Comparison of ENCODE assay signal across 23 mouse cellular contexts in the genomic region with DNA sequence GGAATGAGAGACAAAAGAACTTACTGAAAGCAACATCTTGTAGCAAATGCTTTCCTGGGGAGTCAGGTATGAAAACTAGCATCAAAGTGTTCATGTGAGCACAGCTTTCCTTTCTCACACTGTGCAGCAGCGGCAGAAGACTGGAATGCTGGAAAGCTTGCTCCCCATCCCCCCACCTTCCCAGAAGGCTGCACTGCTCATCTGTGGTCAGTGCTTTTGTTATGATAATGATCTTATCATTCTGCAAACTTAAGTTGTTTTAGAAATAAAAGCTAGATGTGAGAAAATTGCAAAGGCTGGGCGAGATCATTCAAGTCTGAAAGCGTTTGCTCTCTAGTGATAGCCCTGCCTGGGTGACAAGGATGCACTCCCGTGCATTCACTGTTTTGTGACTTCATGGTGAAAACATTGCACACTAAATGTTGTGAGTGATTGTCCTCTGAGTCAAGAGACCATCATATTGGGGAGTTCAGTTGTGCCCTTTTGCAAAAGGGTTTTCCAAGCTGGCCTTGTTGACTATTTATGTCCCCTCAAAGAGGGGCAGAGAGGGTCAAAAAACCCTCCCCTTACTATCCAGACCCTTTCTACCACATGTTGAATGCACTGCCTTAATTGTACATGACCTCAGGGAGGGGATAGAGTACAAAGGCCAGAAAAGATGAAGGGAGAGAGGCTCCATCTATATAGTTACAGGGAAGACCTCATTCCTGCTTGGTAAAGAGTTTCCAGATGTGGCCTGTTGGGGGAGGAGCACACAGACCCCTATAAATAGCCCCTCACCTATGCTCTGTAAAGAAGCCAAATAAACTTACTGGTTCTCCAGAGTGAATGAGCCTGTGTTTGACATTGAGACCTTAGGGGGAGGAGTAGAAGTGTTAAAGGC.
DNase-seq lines count a peak whose midpoint lies in the region; ATAC-seq and TF ChIP-seq lines count a peak whose summit lies in the region.
"Had no signal": no experiment of that assay in that cellular context is flagged by ENCODE, and none has a peak within 500 bp of the region (broad histone marks: within the 10 kb centered on the region; RNA-seq: fewer than 3 reads in every experiment).

No protein-coding gene starts in this region.

- ATAC-seq in forebrain, embryonic 12.5 days (ENCODE audit: low FRiP score): peak; percentile 47; the same call in 1 of the 2 replicates
- no peak for ATAC-seq in forebrain, postnatal 0 days
- peak; percentile 65; the same call in 1 of the 2 replicates for ATAC-seq in midbrain, embryonic 13.5 days
- ATAC-seq in midbrain, embryonic 16.5 days: no peak
- ATAC-seq: CD4-positive, CD25-positive, alpha-beta regulatory T cell, adult 4 months; liver, postnatal 0 days had no signal

- WGBS in forebrain, embryonic 12.5 days: 22% methylated on average over 4 of the region's 4 CpGs
- WGBS in forebrain, postnatal 0 days: 23% methylated on average over 4 of the region's 4 CpGs
- WGBS in midbrain, embryonic 13.5 days: 16% methylated on average over 4 of the region's 4 CpGs
- 16% methylated on average over 4 of the region's 4 CpGs for WGBS in midbrain, embryonic 16.5 days

- no peak for TF ChIP-seq CTCF in forebrain, postnatal 0 days (IDR thresholded peaks at IDR 0.05; ENCODE audit: low read depth)
- no peak for TF ChIP-seq CTCF in gastrocnemius, adult 2 months (IDR thresholded peaks at IDR 0.05)

- H3K4me1 ChIP-seq in forebrain, embryonic 12.5 days: peaks cover 16% of the 10 kb centered on the region
- no peaks in the 10 kb centered on the region for H3K4me1 ChIP-seq in forebrain, postnatal 0 days (ENCODE audit: insufficient read depth)
- peaks cover 16% of the 10 kb centered on the region for H3K4me1 ChIP-seq in midbrain, embryonic 13.5 days (replicated peaks)
- H3K4me1 ChIP-seq in midbrain, embryonic 16.5 days (ENCODE audit: control insufficient read depth, insufficient read depth, low read length): peaks cover 6% of the 10 kb centered on the region; the same call in 1 of the 2 replicates
- H3K4me1 ChIP-seq: embryonic facial prominence, embryonic 15.5 days had no signal

- no peak overlapping the region for H3K4me2 ChIP-seq in forebrain, embryonic 12.5 days
- no peak overlapping the region for H3K4me2 ChIP-seq in forebrain, postnatal 0 days (ENCODE audit: low read depth)
- no peak overlapping the region for H3K4me2 ChIP-seq in midbrain, embryonic 13.5 days (replicated peaks)
- H3K4me2 ChIP-seq in midbrain, embryonic 16.5 days (ENCODE audit: low read length): no peak overlapping the region
- H3K4me2 ChIP-seq: embryonic facial prominence, embryonic 15.5 days; heart, embryonic 11.5 days; hindbrain, embryonic 12.5 days; liver, embryonic 11.5 days had no signal

- H3K36me3 ChIP-seq in forebrain, embryonic 12.5 days (replicated peaks): no peaks in the 10 kb centered on the region
- no peaks in the 10 kb centered on the region for H3K36me3 ChIP-seq in forebrain, postnatal 0 days (ENCODE audit: insufficient read depth)
- H3K36me3 ChIP-seq in midbrain, embryonic 13.5 days: no peaks in the 10 kb centered on the region
- H3K36me3 ChIP-seq in midbrain, embryonic 16.5 days (ENCODE audit: control insufficient read depth, insufficient read depth, low read length): no peaks in the 10 kb centered on the region
- H3K36me3 ChIP-seq: embryonic facial prominence, embryonic 15.5 days; hindbrain, embryonic 12.5 days had no signal

- no peak overlapping the region for H3K4me3 ChIP-seq in forebrain, embryonic 12.5 days (replicated peaks)
- no peak overlapping the region for H3K4me3 ChIP-seq in forebrain, postnatal 0 days (ENCODE audit: low read depth, low read length)
- H3K4me3 ChIP-seq in midbrain, embryonic 13.5 days (replicated peaks): no peak overlapping the region
- no peak overlapping the region for H3K4me3 ChIP-seq in midbrain, embryonic 16.5 days (ENCODE audit: low read depth, low read length)
- no peak overlapping the region for H3K4me3 ChIP-seq in gastrocnemius, adult 2 months
- H3K4me3 ChIP-seq: embryonic facial prominence, embryonic 15.5 days; hindbrain, embryonic 12.5 days had no signal

- H3K27ac ChIP-seq in forebrain, embryonic 12.5 days: no peak overlapping the region
- no peak overlapping the region for H3K27ac ChIP-seq in forebrain, postnatal 0 days (ENCODE audit: low read depth, low read length)
- no peak overlapping the region for H3K27ac ChIP-seq in midbrain, embryonic 13.5 days
- no peak overlapping the region for H3K27ac ChIP-seq in midbrain, embryonic 16.5 days (ENCODE audit: low read length)
- H3K27ac ChIP-seq in gastrocnemius, adult 2 months: no peak overlapping the region
- H3K27ac ChIP-seq: embryonic facial prominence, embryonic 15.5 days; hindbrain, embryonic 12.5 days; kidney, postnatal 0 days had no signal

- intact Hi-C loops in gastrocnemius, adult 2 months (cut with DNase I): no loop called here

- DNase-seq in forebrain, postnatal 0 days: no peak
- peak; percentile 32 for DNase-seq in forelimb bud, embryonic 11.5 days (ENCODE audit: low read depth, low spot score)
- DNase-seq in gastrocnemius, adult 2 months: no peak
- no peak for DNase-seq in right cerebral cortex, adult 18-20 months
- no peak for DNase-seq in layer of hippocampus, adult 11-12 months (ENCODE audit: low spot score)
- DNase-seq: adrenal gland, postnatal 25 days; cerebellum, adult 9-10 months; gastrocnemius, postnatal 10 days; heart, adult 11 months; kidney, adult 2 months; left cerebral cortex, postnatal 4 days; liver, postnatal 0 days; lung, postnatal 14 days; thymus, postnatal 14 days had no signal

- no peaks in the 10 kb centered on the region for H3K27me3 ChIP-seq in forebrain, embryonic 12.5 days
- H3K27me3 ChIP-seq in forebrain, postnatal 0 days (ENCODE audit: insufficient read depth, low read length): no peaks in the 10 kb centered on the region
- H3K27me3 ChIP-seq in midbrain, embryonic 13.5 days: no peaks in the 10 kb centered on the region
- H3K27me3 ChIP-seq in midbrain, embryonic 16.5 days (ENCODE audit: control insufficient read depth, insufficient read depth, low read depth, low read length): no peaks in the 10 kb centered on the region; the same call in 1 of the 2 replicates
- H3K27me3 ChIP-seq: embryonic facial prominence, embryonic 15.5 days; hindbrain, embryonic 12.5 days had no signal

- H3K9me3 ChIP-seq in forebrain, embryonic 12.5 days: no peaks in the 10 kb centered on the region
- H3K9me3 ChIP-seq in forebrain, postnatal 0 days (ENCODE audit: low read length): no peaks in the 10 kb centered on the region
- H3K9me3 ChIP-seq in midbrain, embryonic 13.5 days: no peaks in the 10 kb centered on the region
- no peaks in the 10 kb centered on the region for H3K9me3 ChIP-seq in midbrain, embryonic 16.5 days (replicated peaks; ENCODE audit: control insufficient read depth, low read length, poor library complexity, severe bottlenecking)
- H3K9me3 ChIP-seq: embryonic facial prominence, embryonic 15.5 days; hindbrain, embryonic 12.5 days had no signal

- no peak overlapping the region for H3K9ac ChIP-seq in forebrain, embryonic 12.5 days
- H3K9ac ChIP-seq in forebrain, postnatal 0 days: no peak overlapping the region
- H3K9ac ChIP-seq in midbrain, embryonic 13.5 days (replicated peaks): no peak overlapping the region
- H3K9ac ChIP-seq in midbrain, embryonic 16.5 days (ENCODE audit: low read depth, low read length): no peak overlapping the region
- H3K9ac ChIP-seq: embryonic facial prominence, embryonic 15.5 days; hindbrain, embryonic 12.5 days; liver, postnatal 0 days had no signal

Comparison
In these comparisons a context has a peak if more than half of its experiments do, and no peak if none do; other contexts are left out.
1. ATAC-seq: peak in forebrain, embryonic 12.5 days (single experiment) and midbrain, embryonic 13.5 days (single experiment); none in forebrain, postnatal 0 days (single experiment) and midbrain, embryonic 16.5 days (single experiment).